Mouse (Mus musculus) small intestine, adult 2 months (tissue): ENCODE results near the gene Camta1. TPM values are rescaled to one million over a fixed set of nuclear protein-coding genes. Genes with fewer than 3 reads are reported as not detected.

Experiments
- H3K27ac ChIP-seq: fragments of 200-500 bp; 2 replicates; pipeline ENCODE4 v1.5.1; 2012; ENCODE audit warnings: low read depth, low read length, control low read depth, inconsistent platforms; ENCODE audit not compliant: insufficient read depth
- H3K27me3 ChIP-seq: fragments of 200-500 bp; 2 replicates; pipeline ENCODE4 v1.6.1; 2012; ENCODE audit warnings: mild to moderate bottlenecking, moderate library complexity, low read length, inconsistent platforms; ENCODE audit not compliant: control insufficient read depth, insufficient read depth
- H3K36me3 ChIP-seq: fragments of 200-500 bp; 2 replicates; pipeline ENCODE4 v1.6.1; 2012; ENCODE audit warnings: mild to moderate bottlenecking, low read length, control low read depth, inconsistent platforms; ENCODE audit not compliant: control insufficient read depth, insufficient read depth
- H3K4me1 ChIP-seq: fragments of 200-500 bp; 2 replicates; pipeline ENCODE4 v1.6.1; 2012; ENCODE audit warnings: low read length, inconsistent platforms, mixed read lengths; ENCODE audit not compliant: control insufficient read depth, insufficient read depth, insufficient read length
- H3K4me3 ChIP-seq: fragments of 200-500 bp; 2 replicates; pipeline ENCODE4 v1.5.1; 2012; ENCODE audit warnings: low read depth, mild to moderate bottlenecking, control low read depth, inconsistent platforms, low read length, moderate library complexity
- CTCF ChIP-seq: fragments of 200-500 bp; IDR thresholded peaks from 2 replicates; pipeline ENCODE4 v1.5.1; 2012; ENCODE audit warnings: low read depth, mild to moderate bottlenecking, control low read depth, inconsistent platforms, low read length, moderate library complexity, mixed read lengths; ENCODE audit not compliant: insufficient replicate concordance, insufficient read length; ENCODE audit errors: extremely low read depth
- POLR2A ChIP-seq: fragments of 200-500 bp; IDR thresholded peaks from 2 replicates; pipeline ENCODE4 v1.6.1; 2012; ENCODE audit warnings: low read depth, mild to moderate bottlenecking, control low read depth, inconsistent platforms, low read length, moderate library complexity
- WGBS: fragments of 180-500 bp; shearing (Covaris S2); methylation state at CpG from one replicate; pipeline ENCODE4 v1.1.7; 2018; 5-methylcytosine and 5-hydroxymethylcytosine counted together
- polyA plus RNA-seq: library from polyadenylated mRNA; depleted of rRNA; stranded (reverse); fragments of >200 nt; gene quantifications from 2 replicates; pipeline ENCODE4 v1.2.3, GENCODE M21; 2012

The Camta1 gene
- polyA plus RNA-seq, 1 experiment: 2.2 TPM

DNA sequence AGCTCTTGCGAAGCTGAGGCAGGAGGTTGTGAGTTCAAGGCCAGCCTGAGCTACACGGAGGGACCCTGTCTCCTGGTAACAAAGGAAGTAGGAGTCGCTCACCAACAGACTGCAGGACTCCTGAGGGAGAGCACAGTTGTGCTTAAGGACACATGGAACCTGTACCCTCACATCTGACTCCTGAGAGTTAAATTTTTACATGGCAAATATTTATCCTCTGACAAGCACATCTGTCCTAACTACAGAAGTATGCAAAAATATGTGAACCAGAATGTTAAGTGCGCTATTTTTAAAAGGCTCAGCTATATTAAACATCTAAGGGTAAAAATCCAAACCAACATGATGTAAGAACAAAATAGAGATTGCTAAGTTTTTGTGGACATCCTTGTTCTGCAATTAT is 56.0 kb downstream of the Camta1 start:
- Histone ChIP-seq H3K27ac (no peak overlapping the region), H3K36me3 (no peaks in the 10 kb centered on the region), H3K4me3 (no peak overlapping the region), H3K4me1 (peaks cover 6% of the 10 kb centered on the region; the same call in 1 of the 2 replicates), H3K27me3 (no peaks in the 10 kb centered on the region)
- TF ChIP-seq CTCF (no peak), POLR2A (no peak)
- 74% methylated on average over 4 of the region's 4 CpGs for WGBS

DNA sequence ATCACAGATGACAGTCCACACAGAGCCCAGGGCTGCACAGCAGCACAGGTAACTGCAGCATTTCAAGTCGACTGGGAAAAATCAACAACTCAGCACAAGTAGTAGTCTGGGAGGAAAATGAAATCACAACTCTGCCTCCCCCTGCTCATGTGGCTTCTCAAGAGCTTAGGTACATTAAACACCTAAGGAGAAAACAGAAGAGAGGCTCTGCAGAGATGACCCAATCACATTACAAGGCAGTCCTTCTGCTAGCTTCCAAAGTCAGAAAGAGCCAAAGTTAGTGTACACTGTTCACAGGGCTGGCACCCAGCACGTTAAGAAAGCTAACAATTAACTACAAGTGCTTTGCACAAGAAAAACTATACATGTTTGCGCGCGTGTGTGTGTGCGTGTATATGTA is 56.6 kb downstream of the Camta1 start:
- no peak overlapping the region for H3K27ac ChIP-seq
- H3K36me3 ChIP-seq: no peaks in the 10 kb centered on the region
- TF ChIP-seq POLR2A: no peak
- TF ChIP-seq CTCF: no peak
- no peak overlapping the region for H3K4me3 ChIP-seq
- no peaks in the 10 kb centered on the region for H3K27me3 ChIP-seq
- WGBS: 71% methylated on average over 6 of the region's 6 CpGs
- peaks cover 6% of the 10 kb centered on the region; the same call in 1 of the 2 replicates for H3K4me1 ChIP-seq

DNA sequence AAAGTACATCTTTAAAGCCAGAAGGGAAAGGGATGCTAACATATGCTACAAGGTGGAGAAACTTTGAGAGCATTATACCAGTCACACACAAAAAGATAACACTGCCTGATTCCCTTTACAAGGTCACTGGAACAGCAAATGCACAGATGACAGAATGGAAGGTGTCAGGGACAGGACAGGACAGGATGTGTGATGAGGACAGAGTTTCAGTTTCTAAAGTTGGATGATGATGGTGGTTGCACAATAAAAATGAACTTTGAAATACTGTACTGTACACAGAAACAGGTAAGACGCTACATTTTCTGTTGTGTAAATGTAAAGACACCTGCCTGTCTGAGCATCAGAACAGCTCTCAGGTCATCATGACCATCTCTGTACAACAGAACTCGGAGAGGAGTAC is 57.5 kb downstream of the Camta1 start:
- 51% methylated on average over 2 of the region's 2 CpGs for WGBS
- peaks cover 6% of the 10 kb centered on the region; the same call in 1 of the 2 replicates for H3K4me1 ChIP-seq
- no peak for TF ChIP-seq CTCF
- no peak for TF ChIP-seq POLR2A
- H3K27ac ChIP-seq: no peak overlapping the region
- H3K36me3 ChIP-seq: no peaks in the 10 kb centered on the region
- H3K27me3 ChIP-seq: no peaks in the 10 kb centered on the region
- no peak overlapping the region for H3K4me3 ChIP-seq

DNA sequence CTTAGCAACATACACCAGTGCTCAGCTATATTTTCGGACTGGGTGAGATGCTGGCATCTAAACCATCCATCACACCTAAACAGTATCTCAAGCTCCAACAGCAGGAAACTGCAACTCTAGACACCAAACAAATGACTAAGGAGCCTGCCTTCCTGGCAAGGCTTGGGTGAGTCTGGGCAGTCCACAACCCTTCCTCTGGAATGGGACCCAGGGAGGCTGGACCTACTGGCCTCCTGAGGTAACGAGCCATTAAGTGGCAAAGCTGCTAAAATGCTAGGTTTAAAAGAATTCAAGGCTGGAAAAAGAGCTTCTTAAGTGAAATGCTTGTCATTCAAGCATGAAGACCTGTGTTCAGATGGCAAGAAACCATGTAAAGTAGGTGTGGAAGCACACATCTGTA is 63.0 kb downstream of the Camta1 start:
- Histone ChIP-seq H3K27me3 (no peaks in the 10 kb centered on the region), H3K4me3 (no peak overlapping the region), H3K36me3 (no peaks in the 10 kb centered on the region), H3K27ac (no peak overlapping the region), H3K4me1 (peaks cover 6% of the 10 kb centered on the region; the same call in 1 of the 2 replicates)
- TF ChIP-seq POLR2A (no peak), CTCF (no peak)
- 91% methylated on average over 2 of the region's 2 CpGs for WGBS

DNA sequence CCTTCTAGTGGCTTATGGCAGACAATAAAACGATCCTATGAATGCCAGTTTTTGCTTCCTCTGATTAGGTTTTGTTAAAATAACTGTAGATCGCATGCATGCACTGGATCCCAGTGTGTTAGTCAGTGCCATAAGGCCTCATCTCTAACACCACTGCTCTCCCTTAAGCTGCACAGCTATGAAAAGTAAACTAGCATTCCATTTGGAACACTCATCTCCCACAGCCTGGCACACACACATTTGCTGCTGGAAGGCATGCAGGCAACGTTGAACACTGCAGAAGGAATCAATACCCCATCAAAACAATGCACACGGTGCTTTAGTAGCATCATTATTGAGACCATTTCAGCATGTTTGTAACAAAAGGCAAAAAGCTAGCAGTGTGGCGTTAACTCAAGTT is 68.0 kb downstream of the Camta1 start:
- Histone ChIP-seq H3K27me3 (no peaks in the 10 kb centered on the region), H3K4me1 (no peaks in the 10 kb centered on the region), H3K4me3 (no peak overlapping the region), H3K27ac (no peak overlapping the region), H3K36me3 (peaks cover 5% of the 10 kb centered on the region; the same call in 1 of the 2 replicates)
- TF ChIP-seq CTCF (no peak), POLR2A (no peak)
- 78% methylated on average over 5 of the region's 5 CpGs for WGBS

DNA sequence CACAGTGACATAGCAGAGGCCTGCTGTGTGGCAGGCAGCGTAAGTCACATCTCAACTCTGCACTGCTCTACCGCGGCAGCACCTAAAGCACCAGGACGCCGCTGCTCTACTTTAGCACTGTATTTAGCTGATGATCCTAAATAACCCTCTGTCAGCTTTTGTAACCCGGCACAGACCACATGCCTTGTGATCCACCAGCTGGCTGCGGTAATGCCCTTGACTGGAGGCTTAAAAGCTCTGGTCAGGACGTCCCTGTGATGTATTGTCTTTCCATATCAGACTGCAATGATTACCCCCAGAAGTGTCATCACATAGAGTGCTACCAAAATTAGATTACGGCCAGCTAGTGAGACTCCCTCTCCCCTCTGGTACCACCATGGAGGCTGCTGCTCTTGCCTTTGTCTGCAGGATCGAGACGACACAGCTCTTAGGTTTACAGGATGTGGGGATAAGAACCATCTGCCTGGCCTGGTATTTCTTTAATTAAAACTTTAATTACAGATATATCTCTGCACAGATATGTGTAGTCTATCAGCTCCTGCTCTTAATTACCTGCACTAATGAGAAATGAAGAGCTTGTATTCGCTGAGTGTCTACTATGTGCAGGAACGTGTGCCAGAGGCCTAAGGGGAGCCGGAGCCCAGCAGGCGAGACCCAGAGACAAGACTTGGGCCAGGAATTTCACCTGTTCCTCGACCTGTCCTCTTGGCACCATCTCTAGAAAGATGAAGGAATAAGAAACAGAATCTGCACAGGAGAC is 74.5 kb downstream of the Camta1 start:
- Histone ChIP-seq H3K4me3 (no peak overlapping the region), H3K36me3 (peaks cover 5% of the 10 kb centered on the region; the same call in 1 of the 2 replicates), H3K4me1 (no peaks in the 10 kb centered on the region; the same call in 1 of the 2 replicates), H3K27ac (no peak overlapping the region), H3K27me3 (no peaks in the 10 kb centered on the region)
- WGBS: 91% methylated on average over 16 of the region's 16 CpGs
- TF ChIP-seq CTCF (no peak), POLR2A (no peak)

DNA sequence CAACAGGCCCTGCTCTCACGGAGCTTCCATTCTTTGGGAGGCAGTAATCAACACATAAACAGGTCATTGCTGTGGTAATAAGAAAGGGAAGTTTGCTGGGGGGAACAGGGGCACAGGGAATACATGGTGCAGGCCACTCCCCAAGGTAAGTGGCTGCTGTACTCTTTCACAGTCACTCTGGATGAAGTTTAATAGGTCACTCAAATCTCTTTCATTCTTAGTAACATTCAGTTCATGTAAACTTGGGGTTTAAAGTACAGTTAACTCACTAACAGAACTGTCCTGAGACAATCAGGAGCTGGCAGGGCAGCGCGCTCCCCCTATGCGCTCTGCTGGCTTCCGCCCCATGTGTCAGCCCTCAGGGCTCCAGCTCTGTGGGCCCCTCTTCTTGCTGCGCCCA is 81.2 kb downstream of the Camta1 start:
- TF ChIP-seq POLR2A: no peak
- TF ChIP-seq CTCF: no peak
- Histone ChIP-seq H3K27ac (no peak overlapping the region), H3K36me3 (no peaks in the 10 kb centered on the region; the same call in 1 of the 2 replicates), H3K27me3 (no peaks in the 10 kb centered on the region), H3K4me1 (no peaks in the 10 kb centered on the region), H3K4me3 (no peak overlapping the region)
- 92% methylated on average over 6 of the region's 6 CpGs for WGBS
